Comparison of ENCODE assay signal across 12 mouse cellular contexts in genomic region chr14:121762021-121762452, GRCm38 (mm10). TPM values are rescaled to one million over a fixed set of nuclear protein-coding genes. Genes with fewer than 3 reads are reported as not detected.
DNase-seq lines count a peak whose midpoint lies in the region; ATAC-seq lines count a peak whose summit lies in the region.
"Had no signal": no experiment of that assay in that cellular context is flagged by ENCODE, and none has a peak within 500 bp of the region (broad histone marks: within the 10 kb centered on the region; RNA-seq: fewer than 3 reads in every experiment).

No protein-coding gene starts in this region.

- WGBS in midbrain, embryonic 11.5 days, result 57% methylated on average over 11 of the region's 11 CpGs
- WGBS in midbrain, embryonic 10.5 days, result 71% methylated on average over 11 of the region's 11 CpGs
- 20% methylated on average over 11 of the region's 11 CpGs for WGBS in hindbrain, embryonic 16.5 days
- 18% methylated on average over 11 of the region's 11 CpGs for WGBS in neural tube, embryonic 15.5 days

- no peaks in the 10 kb centered on the region for H3K9me3 ChIP-seq in midbrain, embryonic 11.5 days (ENCODE audit: control insufficient read depth, low read length)
- no peaks in the 10 kb centered on the region for H3K9me3 ChIP-seq in midbrain, embryonic 10.5 days (replicated peaks)
- H3K9me3 ChIP-seq in hindbrain, embryonic 16.5 days (ENCODE audit: control insufficient read depth, low read length), result no peaks in the 10 kb centered on the region
- no peaks in the 10 kb centered on the region for H3K9me3 ChIP-seq in neural tube, embryonic 15.5 days (replicated peaks)
- H3K9me3 ChIP-seq: embryonic facial prominence, embryonic 12.5 days; heart, embryonic 12.5 days; liver, embryonic 13.5 days had no signal

- no peak overlapping the region for H3K9ac ChIP-seq in midbrain, embryonic 11.5 days (ENCODE audit: low read length)
- no peak overlapping the region for H3K9ac ChIP-seq in hindbrain, embryonic 16.5 days (ENCODE audit: low read depth, low read length)
- no peak overlapping the region for H3K9ac ChIP-seq in neural tube, embryonic 15.5 days (replicated peaks)
- H3K9ac ChIP-seq: embryonic facial prominence, embryonic 12.5 days; heart, embryonic 12.5 days; liver, embryonic 13.5 days had no signal

- 0 out of 2 replicates have a peak, but pooled peaks have one; percentile 54 for ATAC-seq in midbrain, embryonic 11.5 days (ENCODE audit: low FRiP score)
- ATAC-seq in hindbrain, embryonic 16.5 days, result peak; percentile 83
- peak; percentile 79 for ATAC-seq in neural tube, embryonic 15.5 days (ENCODE audit: low FRiP score)

- H3K27me3 ChIP-seq in midbrain, embryonic 11.5 days (ENCODE audit: control insufficient read depth, insufficient read depth, low read length), result no peaks in the 10 kb centered on the region
- H3K27me3 ChIP-seq in midbrain, embryonic 10.5 days (ENCODE audit: low read depth, poor library complexity, severe bottlenecking), result peaks cover 9% of the 10 kb centered on the region; the same call in 1 of the 2 replicates
- no peaks in the 10 kb centered on the region for H3K27me3 ChIP-seq in hindbrain, embryonic 16.5 days (replicated peaks; ENCODE audit: control insufficient read depth, insufficient read depth, low read length)
- H3K27me3 ChIP-seq in neural tube, embryonic 15.5 days (replicated peaks), result no peaks in the 10 kb centered on the region
- H3K27me3 ChIP-seq: embryonic facial prominence, embryonic 12.5 days; heart, embryonic 12.5 days; liver, embryonic 13.5 days had no signal

- H3K36me3 ChIP-seq in midbrain, embryonic 11.5 days (ENCODE audit: control insufficient read depth, insufficient read depth, low read length), result no peaks in the 10 kb centered on the region
- H3K36me3 ChIP-seq in midbrain, embryonic 10.5 days, result no peaks in the 10 kb centered on the region
- H3K36me3 ChIP-seq in hindbrain, embryonic 16.5 days (ENCODE audit: control insufficient read depth, insufficient read depth, low read length), result no peaks in the 10 kb centered on the region
- no peaks in the 10 kb centered on the region for H3K36me3 ChIP-seq in neural tube, embryonic 15.5 days
- H3K36me3 ChIP-seq: embryonic facial prominence, embryonic 12.5 days; heart, embryonic 12.5 days; liver, embryonic 13.5 days had no signal

- DNase-seq in cerebellum, postnatal 10 days, result peak; percentile 38 to 50
- DNase-seq in cerebellum, postnatal 4 days (ENCODE audit: low spot score in 2 of 2), result no peak
- DNase-seq in midbrain, embryonic 11.5 days (ENCODE audit: low spot score, missing footprints), result peak; percentile 86
- DNase-seq in midbrain, embryonic 10.5 days (ENCODE audit: low spot score), result no peak
- no peak for DNase-seq in thymus, postnatal 14 days
- no peak for DNase-seq in heart, postnatal 36 days
- DNase-seq: B cell, adult 2 months; liver, embryonic 13.5 days had no signal

- no peak overlapping the region for H3K27ac ChIP-seq in midbrain, embryonic 11.5 days (ENCODE audit: low read depth, low read length)
- no peak overlapping the region for H3K27ac ChIP-seq in midbrain, embryonic 10.5 days (replicated peaks)
- H3K27ac ChIP-seq in hindbrain, embryonic 16.5 days (ENCODE audit: low read depth, low read length), result peak overlapping the region; percentile 36
- 0 out of 2 replicates have a peak overlapping the region, but pooled peaks have one; percentile 1 for H3K27ac ChIP-seq in neural tube, embryonic 15.5 days (replicated peaks)
- H3K27ac ChIP-seq: embryonic facial prominence, embryonic 12.5 days; liver, embryonic 13.5 days had no signal

- H3K4me1 ChIP-seq in midbrain, embryonic 11.5 days (ENCODE audit: control insufficient read depth, insufficient read depth, low read length), result peaks cover 4% of the 10 kb centered on the region; the same call in 1 of the 2 replicates
- peaks cover 7% of the 10 kb centered on the region for H3K4me1 ChIP-seq in midbrain, embryonic 10.5 days
- H3K4me1 ChIP-seq in hindbrain, embryonic 16.5 days (ENCODE audit: control insufficient read depth, insufficient read depth, low read depth, low read length), result peaks cover 7% of the 10 kb centered on the region
- peaks cover 10% of the 10 kb centered on the region for H3K4me1 ChIP-seq in neural tube, embryonic 15.5 days
- H3K4me1 ChIP-seq: liver, embryonic 13.5 days had no signal

- no peak overlapping the region for H3K4me3 ChIP-seq in midbrain, embryonic 11.5 days (ENCODE audit: low read depth, low read length)
- H3K4me3 ChIP-seq in midbrain, embryonic 10.5 days, result no peak overlapping the region
- H3K4me3 ChIP-seq in hindbrain, embryonic 16.5 days (ENCODE audit: low read length), result no peak overlapping the region
- H3K4me3 ChIP-seq in neural tube, embryonic 15.5 days (replicated peaks), result no peak overlapping the region
- H3K4me3 ChIP-seq: embryonic facial prominence, embryonic 12.5 days; heart, embryonic 12.5 days; liver, embryonic 13.5 days had no signal

- intact Hi-C loops in heart, postnatal 36 days (cut with DNase I), result no loop called here

- H3K4me2 ChIP-seq in midbrain, embryonic 11.5 days, result no peak overlapping the region
- peak overlapping the region; percentile 27; the same call in 1 of the 2 replicates for H3K4me2 ChIP-seq in hindbrain, embryonic 16.5 days (ENCODE audit: low read length)
- no peak overlapping the region; the same call in 1 of the 2 replicates for H3K4me2 ChIP-seq in neural tube, embryonic 15.5 days
- H3K4me2 ChIP-seq: embryonic facial prominence, embryonic 12.5 days; heart, embryonic 12.5 days; liver, embryonic 13.5 days had no signal

RNA-seq across cellular contexts. Expression of gene Dock9, which starts 35.6 kb away (rescaled TPM):
- 4.1 and 4.2 TPM in 2 replicates for polyA plus RNA-seq in midbrain, embryonic 11.5 days (2014; fragmentation: Nextera tagmentation; extraction: Ambion mirVana)
- 2.1 and 3.4 TPM in 2 replicates for polyA plus RNA-seq in midbrain, embryonic 10.5 days (2016; fragmentation: Nextera tagmentation; extraction: Ambion mirVana)
- polyA plus RNA-seq in hindbrain, embryonic 16.5 days (2015; fragmentation: Nextera tagmentation; extraction: Ambion mirVana), result 13.4 and 14.9 TPM in 2 replicates
- 9.7 and 10.8 TPM in 2 replicates for polyA plus RNA-seq in neural tube, embryonic 15.5 days (2015; fragmentation: Nextera tagmentation; extraction: Ambion mirVana)
- 10 to 100 TPM; 28.6 to 36.5 TPM for total RNA-seq in heart, postnatal 36 days (2021)

Comparison
In these comparisons a context has a peak if more than half of its experiments do, and no peak if none do; other contexts are left out.
1. DNase-seq: peak in cerebellum, postnatal 10 days (2 of 2) and midbrain, embryonic 11.5 days (single experiment); none in cerebellum, postnatal 4 days (0 of 2), midbrain, embryonic 10.5 days (single experiment), thymus, postnatal 14 days (single experiment) and heart, postnatal 36 days (0 of 2).
2. H3K27ac ChIP-seq: peak in hindbrain, embryonic 16.5 days (single experiment) and neural tube, embryonic 15.5 days (single experiment); none in midbrain, embryonic 11.5 days (single experiment) and midbrain, embryonic 10.5 days (single experiment).
3. Peak in every context shown above with its lines, with median percentiles within 50 percentile points of each other: ATAC-seq.